Mouse (Mus musculus) testis, adult 2 months (tissue): ENCODE results near the gene Cbln3. TPM values are rescaled to one million over a fixed set of nuclear protein-coding genes. Genes with fewer than 3 reads are reported as not detected.

Experiments used
- H3K27ac ChIP-seq: fragments of 200-500 bp; 2 replicates; pipeline ENCODE4 v1.5.1; 2012; ENCODE audit warnings: low read depth, low read length; ENCODE audit not compliant: control insufficient read depth, insufficient read depth
- H3K27me3 ChIP-seq: fragments of 200-500 bp; 2 replicates; pipeline ENCODE4 v1.6.1; 2012; ENCODE audit warnings: mild to moderate bottlenecking, low read length, moderate library complexity; ENCODE audit not compliant: control insufficient read depth, insufficient read depth
- H3K36me3 ChIP-seq: fragments of 200-500 bp; 2 replicates; pipeline ENCODE4 v1.6.1; 2012; ENCODE audit warnings: mild to moderate bottlenecking, low read length; ENCODE audit not compliant: control insufficient read depth, insufficient read depth
- H3K4me1 ChIP-seq: fragments of 200-500 bp; 2 replicates; pipeline ENCODE4 v1.6.1; 2012; ENCODE audit warnings: low read length; ENCODE audit not compliant: control insufficient read depth, insufficient read depth
- H3K4me3 ChIP-seq: fragments of 200-500 bp; 2 replicates; pipeline ENCODE4 v1.5.1; 2012; ENCODE audit warnings: low read depth, mild to moderate bottlenecking, low read length, moderate library complexity, mixed read lengths; ENCODE audit not compliant: control insufficient read depth
- CTCF ChIP-seq: fragments of 200-500 bp; IDR thresholded peaks from 2 replicates; pipeline ENCODE4 v1.5.1; 2012; ENCODE audit warnings: low read depth, mild to moderate bottlenecking, inconsistent platforms, low read length, moderate library complexity; ENCODE audit not compliant: control insufficient read depth, insufficient read depth, insufficient replicate concordance
- POLR2A ChIP-seq: fragments of 200-500 bp; IDR thresholded peaks from 2 replicates; pipeline ENCODE4 v1.6.1; 2012; ENCODE audit warnings: low read depth, mild to moderate bottlenecking, inconsistent platforms, low read length, moderate library complexity; ENCODE audit not compliant: control insufficient read depth
- polyA plus RNA-seq: library from polyadenylated mRNA; depleted of rRNA; stranded (reverse); fragments of >200 nt; gene quantifications from 2 replicates; pipeline ENCODE4 v1.2.3, GENCODE M21; 2012

The Cbln3 gene
- polyA plus RNA-seq, 1 experiment, result 1.1 TPM

- Histone ChIP-seq H3K27ac (no peak overlapping the region), H3K27me3 (no peaks in the 10 kb centered on the region), H3K4me3 (no peak overlapping the region), H3K36me3 (no peaks in the 10 kb centered on the region), H3K4me1 (peaks cover 7% of the 10 kb centered on the region)
- TF ChIP-seq POLR2A (no peak), CTCF (no peak)
These were observed 12.2 kb downstream of the Cbln3 start for GRCm38 (mm10) chr14:55872039-55872438.

DNA sequence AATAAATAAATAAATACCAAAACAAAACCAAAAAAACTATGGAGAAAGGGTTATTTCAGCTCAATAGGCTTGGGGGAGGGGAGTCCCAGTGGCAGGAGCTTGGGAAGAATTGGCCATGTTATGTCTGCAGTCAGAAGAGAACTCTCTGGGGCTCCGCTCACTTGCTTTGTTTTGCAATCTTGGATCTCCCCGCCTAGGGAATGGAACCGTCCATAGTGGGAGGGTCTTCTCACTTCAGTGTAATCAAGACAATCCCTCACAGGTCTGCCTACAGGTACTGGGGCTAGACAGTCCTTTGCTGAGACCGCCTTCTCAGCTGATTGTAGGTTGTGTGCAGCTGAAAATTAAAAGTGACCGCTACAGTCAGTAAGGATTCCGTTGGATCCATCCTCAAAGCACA lies 14.7 kb downstream of the Cbln3 start:
- no peak for TF ChIP-seq POLR2A
- no peak for TF ChIP-seq CTCF
- no peak overlapping the region for H3K27ac ChIP-seq
- peaks cover 7% of the 10 kb centered on the region for H3K4me1 ChIP-seq
- no peak overlapping the region for H3K4me3 ChIP-seq
- no peaks in the 10 kb centered on the region for H3K27me3 ChIP-seq
- H3K36me3 ChIP-seq, result no peaks in the 10 kb centered on the region

- no peak overlapping the region for H3K4me3 ChIP-seq
- peaks cover 3% of the 10 kb centered on the region; the same call in 1 of the 2 replicates for H3K4me1 ChIP-seq
- TF ChIP-seq POLR2A (no peak), CTCF (no peak)
- H3K27me3 ChIP-seq, result no peaks in the 10 kb centered on the region
- no peak overlapping the region for H3K27ac ChIP-seq
- no peaks in the 10 kb centered on the region for H3K36me3 ChIP-seq
These were observed 15.8 kb downstream of the Cbln3 start for GRCm38 (mm10) chr14:55868230-55869026.

DNA sequence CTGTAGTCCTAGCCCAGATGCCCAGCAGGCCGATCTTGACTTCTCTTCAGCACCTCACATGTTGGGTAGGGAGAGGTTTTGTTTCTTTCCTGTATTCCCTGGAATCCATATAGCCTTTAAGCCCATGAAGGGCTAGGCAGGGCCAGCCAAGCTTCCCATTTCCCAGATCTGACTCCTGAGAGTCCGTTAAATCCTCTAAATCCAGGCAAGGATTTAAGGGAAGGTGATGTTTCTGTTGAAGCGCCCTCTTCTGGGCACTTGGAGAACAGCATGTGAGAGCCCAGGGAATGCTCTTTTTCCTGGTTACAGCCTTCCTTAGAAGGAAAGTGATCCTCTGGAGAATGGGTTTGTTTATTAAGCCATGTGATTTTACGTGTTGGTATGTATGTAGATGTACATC lies 17.2 kb downstream of the Cbln3 start:
- Histone ChIP-seq H3K4me1 (peaks cover 3% of the 10 kb centered on the region; the same call in 1 of the 2 replicates), H3K27me3 (no peaks in the 10 kb centered on the region), H3K27ac (no peak overlapping the region), H3K36me3 (no peaks in the 10 kb centered on the region), H3K4me3 (no peak overlapping the region)
- TF ChIP-seq CTCF (no peak; the same call in 1 of the 2 replicates), POLR2A (no peak)

GRCm38 (mm10) chr14:55863773-55864172 lies 20.4 kb downstream of the Cbln3 start:
- H3K36me3 ChIP-seq, result no peaks in the 10 kb centered on the region
- H3K27me3 ChIP-seq, result no peaks in the 10 kb centered on the region
- peak overlapping the region; percentile 21 for H3K4me3 ChIP-seq

DNA sequence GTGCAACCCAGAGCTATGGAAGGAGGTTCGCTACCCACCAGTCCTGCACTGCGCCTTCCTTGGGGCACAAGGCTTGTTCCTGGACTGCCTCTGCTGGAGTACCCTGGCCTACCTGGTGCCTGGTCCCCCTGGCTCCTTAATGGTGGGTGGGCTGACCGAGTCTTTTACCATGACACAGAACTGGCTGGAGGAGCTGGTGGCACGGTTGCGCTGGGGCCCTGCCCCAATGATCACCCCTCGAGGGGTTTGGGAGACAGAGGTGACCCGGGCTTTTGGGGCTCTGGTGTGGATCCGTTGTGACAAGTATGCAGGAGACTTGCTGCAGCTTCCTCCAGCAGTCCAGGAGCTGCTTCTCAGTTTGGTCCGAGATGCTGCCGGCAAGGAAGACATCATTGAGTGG lies 21.2 kb downstream of the Cbln3 start:
- no peaks in the 10 kb centered on the region for H3K36me3 ChIP-seq
- H3K4me3 ChIP-seq, result no peak overlapping the region
- H3K27me3 ChIP-seq, result no peaks in the 10 kb centered on the region
- TF ChIP-seq CTCF (no peak), POLR2A (no peak)
- H3K4me1 ChIP-seq, result peaks cover 7% of the 10 kb centered on the region; the same call in 1 of the 2 replicates
- no peak overlapping the region for H3K27ac ChIP-seq

More at GRCm38 (mm10) chr14:55863773-55864172, 20.4 kb downstream of the Cbln3 start:
- no peak overlapping the region for H3K27ac ChIP-seq
- H3K4me1 ChIP-seq, result peaks cover 7% of the 10 kb centered on the region; the same call in 1 of the 2 replicates
- peak; percentile 97 for TF ChIP-seq CTCF
- no peak for TF ChIP-seq POLR2A

- Histone ChIP-seq H3K27me3 (no peaks in the 10 kb centered on the region), H3K27ac (no peak overlapping the region), H3K36me3 (no peaks in the 10 kb centered on the region), H3K4me3 (no peak overlapping the region), H3K4me1 (peaks cover 7% of the 10 kb centered on the region; the same call in 1 of the 2 replicates)
- no peak for TF ChIP-seq CTCF
- no peak for TF ChIP-seq POLR2A
These were observed 22.0 kb downstream of the Cbln3 start for GRCm38 (mm10) chr14:55862186-55862585.
